Mouse (Mus musculus): ENCODE measurements around the gene Tkt.
A peak's percentile ranks its signal among the peaks of the same experiment; 100 is the strongest.

Tkt gene

GRCm38 (mm10) chr14:30585323-30585722, 37.2 kb downstream of the Tkt start:
- DNase-seq (ENCODE audit: low spot score): no peak

- no peak for DNase-seq (ENCODE audit: low spot score)
These were observed 38.8 kb downstream of the Tkt start for GRCm38 (mm10) chr14:30586780-30587461.

GRCm38 (mm10) chr14:30590041-30590645, 42.0 kb downstream of the Tkt start:
- no peak for DNase-seq (ENCODE audit: low spot score)

DNA sequence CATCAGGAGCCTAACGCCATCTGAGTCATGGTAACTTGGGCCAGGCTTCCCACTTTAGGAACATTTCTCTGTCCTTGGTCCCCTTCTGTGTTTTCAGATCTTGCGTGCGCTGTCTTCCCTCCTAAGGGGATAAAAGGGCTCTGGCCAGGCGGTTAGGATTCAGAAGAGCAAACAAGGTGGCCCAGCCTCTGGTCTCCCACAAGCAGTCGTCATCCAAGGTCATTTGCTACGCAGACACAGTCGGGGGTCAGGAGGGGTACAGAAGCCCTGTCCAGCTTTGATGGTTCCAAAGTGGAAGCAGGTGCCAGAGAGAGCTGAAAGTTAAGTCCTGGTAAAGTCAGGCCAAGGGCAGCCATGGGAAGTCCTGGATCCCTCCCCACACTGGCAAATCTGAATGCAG, 42.8 kb downstream of the Tkt start:
- no peak for DNase-seq (ENCODE audit: low spot score)

- peak; percentile 63 for DNase-seq (ENCODE audit: low spot score)
These were observed 43.3 kb downstream of the Tkt start for GRCm38 (mm10) chr14:30591417-30591816.

- DNase-seq (ENCODE audit: low spot score): no peak
These were observed 45.3 kb downstream of the Tkt start for GRCm38 (mm10) chr14:30593279-30594091.

DNA sequence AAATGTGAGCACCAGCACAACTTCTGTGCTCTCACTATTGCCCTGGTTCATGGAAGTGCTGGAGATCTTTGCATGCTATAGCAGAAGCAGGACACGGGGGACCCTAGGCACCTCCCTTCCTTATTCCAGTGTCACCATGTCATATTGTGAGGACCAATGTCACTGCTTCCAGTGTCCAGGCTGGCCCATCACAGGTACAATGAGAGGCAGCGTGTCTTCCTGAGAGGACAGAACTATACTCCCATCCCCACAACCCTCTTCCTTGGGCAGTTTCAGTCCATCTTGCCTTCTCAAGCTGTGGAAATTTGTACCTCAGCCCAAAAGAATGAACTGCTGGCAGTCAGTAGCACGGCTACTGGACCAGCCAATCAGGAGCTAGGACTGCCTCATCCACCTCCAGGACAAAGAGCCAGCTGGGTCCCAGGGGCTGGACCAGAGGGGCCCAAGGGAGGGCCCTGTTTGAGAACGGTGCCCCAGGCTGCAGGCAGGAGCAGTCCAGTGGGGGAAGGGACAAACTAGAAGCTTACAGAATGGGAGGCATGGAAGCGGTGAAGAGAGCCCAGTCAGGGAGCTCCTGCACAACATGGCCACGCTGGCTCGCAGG, 46.0 kb downstream of the Tkt start:
- no peak for DNase-seq (ENCODE audit: low spot score)

DNA sequence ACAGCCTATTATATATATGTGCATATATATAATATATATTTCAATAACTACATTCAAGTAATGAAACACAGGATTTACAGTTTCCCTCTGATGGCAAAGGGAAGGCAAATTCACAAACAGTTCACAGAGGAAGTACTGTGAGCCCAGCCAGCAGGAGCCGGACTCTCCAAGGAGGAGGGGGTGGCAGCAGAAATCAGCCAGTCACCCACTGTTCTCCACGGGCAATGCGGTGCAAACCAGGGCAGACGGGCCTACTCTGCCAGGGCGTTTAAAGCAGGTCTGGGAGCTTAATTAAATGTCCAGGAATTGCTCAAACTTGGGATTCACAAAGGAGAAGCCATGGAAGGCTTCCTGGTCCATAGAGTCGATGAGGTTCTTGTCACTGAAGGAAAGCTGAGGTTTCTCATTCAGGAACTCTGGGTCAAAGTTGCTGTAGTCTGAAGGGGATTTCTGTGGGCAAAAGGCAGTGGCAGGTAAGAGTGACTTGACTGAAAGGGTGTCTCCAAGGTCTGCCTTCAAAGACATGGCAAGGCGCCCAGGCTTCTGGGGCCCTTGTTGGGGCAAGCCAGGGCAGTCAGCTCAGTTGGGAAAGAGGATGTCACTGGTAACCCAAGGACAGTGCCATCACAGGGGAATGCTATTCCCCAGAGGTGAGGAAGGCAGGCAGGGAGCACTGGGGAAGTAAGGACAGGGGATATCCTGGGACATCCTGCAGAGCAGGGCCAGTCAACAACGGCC, 47.6 kb downstream of the Tkt start:
- DNase-seq (ENCODE audit: low spot score): no peak

DNA sequence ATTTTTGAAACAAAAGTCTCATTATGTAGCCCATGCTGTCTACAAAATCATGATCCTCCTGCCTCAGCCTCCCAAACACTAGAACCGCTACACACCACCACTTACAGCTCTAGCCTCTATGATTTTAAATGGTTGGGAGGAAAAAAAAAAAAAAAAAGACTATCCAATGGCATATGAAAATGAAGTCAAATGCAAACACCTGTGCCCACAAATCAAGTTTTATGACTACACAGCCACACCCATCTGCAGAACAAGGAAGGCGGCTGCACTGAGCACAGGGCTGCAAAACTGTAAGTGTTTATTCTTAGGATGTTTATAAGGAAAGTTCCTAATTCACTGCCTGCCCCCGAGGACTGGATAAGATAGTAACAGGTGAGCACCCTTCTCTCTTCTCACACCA, 48.2 kb downstream of the Tkt start:
- DNase-seq (ENCODE audit: low spot score): no peak

- no peak for DNase-seq (ENCODE audit: low spot score)
These were observed 49.0 kb downstream of the Tkt start for GRCm38 (mm10) chr14:30597142-30597541.

GRCm38 (mm10) chr14:30606817-30607216, 58.7 kb downstream of the Tkt start:
- no peak for DNase-seq (ENCODE audit: low spot score)

DNA sequence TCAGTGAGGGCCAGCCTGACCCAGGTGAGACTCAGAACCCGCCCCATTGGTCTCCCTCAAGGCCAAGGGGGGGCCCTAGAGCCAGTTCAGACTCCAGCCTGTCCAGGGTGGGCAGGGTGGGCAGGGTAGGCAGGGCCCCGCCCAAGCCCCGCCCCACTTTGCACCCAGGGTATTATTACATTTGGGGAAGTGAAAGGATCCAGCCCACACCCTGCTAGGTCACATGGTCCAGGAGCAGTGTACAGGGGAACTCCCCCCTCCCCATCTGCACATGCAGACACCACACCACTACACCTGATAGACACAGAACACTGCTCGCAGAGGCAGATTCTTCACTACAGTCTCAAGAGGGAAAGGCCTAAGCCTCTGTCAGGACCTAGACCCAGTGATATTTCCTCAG, 59.5 kb downstream of the Tkt start:
- no peak for DNase-seq (ENCODE audit: low spot score)

- no peak for DNase-seq (ENCODE audit: low spot score)
These were observed 60.0 kb downstream of the Tkt start for GRCm38 (mm10) chr14:30608176-30608575.

- no peak for DNase-seq (ENCODE audit: low spot score)
These were observed 61.3 kb downstream of the Tkt start for GRCm38 (mm10) chr14:30609499-30609898.

DNA sequence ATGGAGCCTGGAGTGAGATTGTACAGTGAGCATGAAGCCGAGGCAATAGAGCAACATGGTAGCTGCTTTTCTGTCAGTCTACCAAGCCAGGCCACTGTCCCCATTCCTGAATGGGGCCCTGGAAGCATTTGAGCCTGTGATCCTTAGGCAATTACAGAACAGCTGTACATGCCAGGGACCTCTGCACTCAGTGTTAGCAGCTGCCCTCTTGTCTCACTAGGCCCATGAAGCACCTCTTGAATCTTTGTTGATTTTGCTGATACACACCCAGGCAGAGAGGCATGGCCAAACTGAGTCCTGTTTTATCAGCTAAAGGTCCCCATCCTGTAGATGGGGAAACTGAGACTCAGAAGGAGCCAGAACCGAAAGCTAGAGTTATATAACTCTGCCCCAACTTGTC, 62.1 kb downstream of the Tkt start:
- no peak for DNase-seq (ENCODE audit: low spot score)

GRCm38 (mm10) chr14:30610940-30611339, 62.8 kb downstream of the Tkt start:
- DNase-seq (ENCODE audit: low spot score): no peak

- peak; percentile 69 for DNase-seq (ENCODE audit: low spot score)
These were observed 64.4 kb downstream of the Tkt start for GRCm38 (mm10) chr14:30612523-30612922.

DNA sequence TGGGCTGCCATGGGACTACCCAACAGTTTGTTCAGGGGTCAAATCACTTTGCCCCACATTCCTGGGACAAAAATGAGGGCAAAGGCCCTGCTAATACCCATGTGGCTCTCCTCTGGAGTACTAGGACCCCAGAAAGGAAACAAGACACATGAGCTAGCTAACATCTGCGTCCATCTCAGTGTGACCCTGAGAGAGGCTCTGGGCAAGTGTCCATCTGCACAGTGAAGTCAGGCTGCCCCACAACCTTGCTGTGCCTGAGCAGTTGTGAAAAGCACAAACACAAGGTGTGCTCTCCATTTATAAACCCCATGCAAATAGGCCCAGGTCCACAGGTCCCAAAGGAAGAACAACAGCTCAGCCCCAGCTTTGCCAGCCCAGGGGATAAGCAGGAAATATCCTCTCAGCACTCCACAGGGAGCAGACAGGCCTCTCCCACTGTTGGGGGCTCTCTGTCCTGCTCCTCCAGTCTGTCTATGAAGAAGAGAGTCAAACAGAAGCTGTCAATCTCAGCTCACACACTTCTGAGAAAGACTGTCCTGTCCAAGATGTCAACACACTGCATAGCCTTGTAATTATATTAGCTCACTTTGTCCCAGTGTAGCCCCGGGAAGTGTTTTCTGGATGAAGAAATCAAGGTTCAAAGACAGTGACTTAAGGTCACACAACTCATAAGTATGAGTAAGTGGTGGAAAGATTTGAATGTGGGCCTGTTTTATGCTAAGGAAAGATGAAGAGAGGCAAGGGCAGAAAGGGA, 65.0 kb downstream of the Tkt start:
- DNase-seq (ENCODE audit: low spot score): no peak

DNA sequence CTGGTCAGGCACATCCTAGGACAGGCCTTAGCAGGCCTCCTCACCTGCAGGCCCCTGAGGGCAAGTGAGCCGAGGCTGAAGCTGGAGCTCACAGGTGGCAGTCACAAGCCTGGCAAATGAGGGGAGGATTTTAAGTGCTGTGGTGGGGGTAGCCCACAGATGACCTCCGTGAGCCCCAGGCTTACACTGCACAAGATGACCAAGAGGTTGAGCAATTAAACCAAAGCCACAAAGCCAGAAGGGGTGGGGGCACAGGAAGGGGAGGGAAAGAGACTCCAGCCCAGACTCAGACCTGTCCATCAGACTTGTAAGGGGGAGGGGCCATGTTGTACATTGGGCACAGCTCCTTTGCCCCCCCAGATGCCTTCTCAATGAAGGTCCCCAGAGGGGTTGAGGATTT, 68.6 kb downstream of the Tkt start:
- no peak for DNase-seq (ENCODE audit: low spot score)

GRCm38 (mm10) chr14:30618746-30619275, 70.7 kb downstream of the Tkt start:
- DNase-seq (ENCODE audit: low spot score): no peak

DNA sequence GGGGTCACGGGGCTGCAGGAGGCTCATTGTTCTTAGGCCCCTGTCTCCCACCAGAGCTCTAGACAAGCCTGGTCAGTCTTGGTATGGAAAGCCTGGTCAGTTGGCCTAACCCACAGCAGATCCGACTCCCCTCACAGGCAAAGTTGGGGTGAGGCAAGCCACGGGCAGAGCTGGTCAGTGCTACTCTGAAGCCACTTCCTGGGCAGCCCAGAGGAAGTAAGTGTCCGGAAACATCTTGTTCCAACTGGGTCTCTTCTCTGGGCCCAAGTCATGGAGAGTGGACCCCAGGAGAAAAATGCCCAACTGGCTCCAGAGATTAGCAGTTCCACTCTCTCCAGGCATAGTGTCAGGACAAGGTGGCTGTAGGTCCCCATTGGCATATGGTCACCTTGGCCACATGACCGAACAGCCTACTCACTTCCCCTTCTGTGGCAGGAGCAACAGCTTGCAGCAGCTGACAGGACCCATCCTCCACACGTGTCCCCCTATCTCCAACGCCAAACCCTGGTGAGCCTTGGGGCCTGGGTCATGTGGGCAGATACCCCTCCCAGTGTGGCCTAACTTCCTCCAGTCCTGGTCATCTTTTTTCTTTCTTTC, 71.9 kb downstream of the Tkt start:
- DNase-seq (ENCODE audit: low spot score): no peak

All from spleen, adult 12 weeks (tissue).